In the genomic region with DNA sequence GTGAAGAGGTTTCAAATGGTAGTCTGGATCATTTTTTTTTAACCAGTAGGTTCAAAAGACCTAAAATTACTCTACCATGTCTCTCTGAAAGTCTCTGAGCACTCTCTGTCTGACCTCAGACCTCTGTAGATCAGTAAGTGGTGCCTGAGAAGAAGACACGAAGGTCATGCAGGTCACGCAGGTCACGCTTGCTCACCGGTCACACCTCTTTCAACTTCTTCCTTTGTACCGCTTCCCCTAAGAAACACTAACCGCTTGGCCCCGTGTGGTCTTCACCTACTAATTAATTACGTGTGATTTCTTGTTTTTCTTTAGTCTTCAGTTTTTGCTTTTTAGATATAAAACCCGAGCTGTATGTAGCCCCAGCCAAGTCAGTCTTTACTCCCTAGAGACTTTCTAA, we compare ENCODE assay signal across 19 mouse cellular contexts.
"Had no signal": no experiment of that assay in that cellular context is flagged by ENCODE, and none has a peak within 500 bp of the region (broad histone marks: within the 10 kb centered on the region; RNA-seq: fewer than 3 reads in every experiment).

No protein-coding gene starts in this region.

- H3K27me3 ChIP-seq: heart, embryonic 13.5 days; heart, embryonic 15.5 days; hindbrain, embryonic 13.5 days; hindbrain, embryonic 15.5 days; limb, embryonic 13.5 days; limb, embryonic 15.5 days had no signal

- H3K27ac ChIP-seq: heart, adult 2 months; heart, embryonic 13.5 days; heart, embryonic 15.5 days; hindbrain, embryonic 13.5 days; hindbrain, embryonic 15.5 days; hindbrain, postnatal 0 days; limb, embryonic 13.5 days; limb, embryonic 15.5 days had no signal

- DNase-seq: gastrocnemius, postnatal 14 days; gastrocnemius, postnatal 36 days; heart, adult 11 months; heart, adult 2 months; heart, postnatal 14 days; heart, postnatal 36 days; kidney, adult 11 months; kidney, adult 2 months; kidney, postnatal 10 days; layer of hippocampus, adult 9-11 months; layer of hippocampus, postnatal 36 days; left cerebral cortex, postnatal 4 days had no signal

- H3K4me1 ChIP-seq: heart, embryonic 15.5 days; hindbrain, embryonic 13.5 days; hindbrain, embryonic 15.5 days; limb, embryonic 13.5 days; limb, embryonic 15.5 days had no signal

- H3K36me3 ChIP-seq: heart, embryonic 13.5 days; heart, embryonic 15.5 days; hindbrain, embryonic 13.5 days; hindbrain, embryonic 15.5 days; limb, embryonic 13.5 days; limb, embryonic 15.5 days had no signal

- H3K4me3 ChIP-seq: heart, adult 2 months; heart, embryonic 13.5 days; heart, embryonic 15.5 days; hindbrain, embryonic 13.5 days; hindbrain, embryonic 15.5 days; limb, embryonic 13.5 days; limb, embryonic 15.5 days had no signal
